Mouse (Mus musculus): ENCODE data around the gene Medag. TPM values are rescaled to one million over a fixed set of nuclear protein-coding genes. Genes with fewer than 3 reads are reported as not detected.

Medag gene
- polyA plus RNA-seq, 1 experiment, result 0.19 TPM

DNA sequence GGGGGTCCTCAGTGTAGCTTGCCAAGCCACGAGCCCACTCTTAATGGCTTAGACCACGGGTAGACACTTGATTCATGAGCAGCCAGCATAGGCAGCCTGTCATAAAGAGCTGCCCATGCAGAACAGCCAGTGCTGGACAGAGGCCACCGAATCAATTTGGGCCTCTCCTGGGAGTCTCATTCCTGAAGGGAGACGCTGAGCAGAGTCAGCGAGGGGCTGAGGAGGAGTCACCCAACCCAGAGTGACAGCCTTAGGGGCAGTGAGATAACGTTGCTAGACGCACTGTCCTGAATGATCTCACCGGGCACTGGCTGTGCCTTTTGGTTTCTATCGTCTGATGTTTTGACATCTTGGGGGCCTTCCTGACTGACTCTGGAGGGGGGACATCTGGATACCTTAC, 38.3 kb upstream of the Medag start:
- Histone ChIP-seq H3K4me1 (ENCODE audit: control insufficient read depth, insufficient read depth, low read length) (peaks cover 5% of the 10 kb centered on the region), H3K4me3 (ENCODE audit: insufficient read depth, low read length) (no peak overlapping the region), H3K27ac (ENCODE audit: insufficient read depth, low read depth, low read length) (no peak overlapping the region)
- TF ChIP-seq POLR2A (IDR thresholded peaks at IDR 0.05; ENCODE audit: borderline replicate concordance, low read depth, low read length) (no peak), CTCF (IDR thresholded peaks at IDR 0.05; ENCODE audit: low read depth, low read length) (no peak)

GRCm38 (mm10) chr5:149374026-149374425, 37.5 kb upstream of the Medag start:
- H3K27ac ChIP-seq (ENCODE audit: insufficient read depth, low read depth, low read length), result no peak overlapping the region
- peaks cover 5% of the 10 kb centered on the region for H3K4me1 ChIP-seq (ENCODE audit: control insufficient read depth, insufficient read depth, low read length)
- no peak for TF ChIP-seq CTCF (IDR thresholded peaks at IDR 0.05; ENCODE audit: low read depth, low read length)
- no peak for TF ChIP-seq POLR2A (IDR thresholded peaks at IDR 0.05; ENCODE audit: borderline replicate concordance, low read depth, low read length)

DNA sequence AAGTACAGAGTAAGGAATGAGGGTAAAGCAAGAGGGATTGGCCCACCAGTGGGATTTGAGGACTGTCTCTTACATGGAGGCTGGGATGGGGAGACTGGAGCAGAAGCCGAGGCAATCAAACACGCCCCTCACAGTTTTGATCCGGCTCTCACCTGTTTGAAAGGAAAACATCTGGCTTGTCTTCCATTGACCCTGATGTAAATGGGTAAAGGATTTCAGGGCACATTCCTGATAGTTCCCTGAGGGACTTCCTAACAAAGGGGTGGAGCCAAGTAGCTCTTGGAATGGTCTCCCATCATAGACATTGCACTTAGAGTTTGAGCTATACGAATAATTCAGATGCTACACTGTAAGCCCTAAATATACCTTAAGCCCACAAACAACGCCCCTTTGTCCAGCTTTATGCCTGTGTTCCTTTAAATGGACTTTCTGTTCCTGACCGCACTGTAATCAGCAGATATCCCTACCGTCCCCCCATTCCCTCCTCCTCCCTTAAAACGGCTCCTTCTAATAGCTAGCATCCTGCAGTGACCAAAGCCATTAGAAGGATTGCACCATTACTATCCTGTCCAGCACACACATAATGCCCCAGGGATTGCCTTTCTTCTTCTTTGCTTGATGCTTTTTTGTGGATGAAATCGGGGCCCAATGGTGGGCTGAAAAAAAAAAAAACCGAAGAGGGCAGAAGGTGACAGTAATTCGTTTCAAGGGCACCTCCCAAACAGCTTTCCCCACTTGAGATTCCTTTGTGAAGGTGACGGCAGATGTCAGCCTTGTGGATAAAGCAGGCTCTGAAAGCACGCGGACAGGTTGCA, 36.3 kb upstream of the Medag start:
- Histone ChIP-seq H3K27ac (ENCODE audit: insufficient read depth, low read depth, low read length) (no peak overlapping the region), H3K4me1 (ENCODE audit: control insufficient read depth, insufficient read depth, low read length) (peaks cover 5% of the 10 kb centered on the region), H3K4me3 (ENCODE audit: insufficient read depth, low read length) (no peak overlapping the region)
- TF ChIP-seq CTCF (IDR thresholded peaks at IDR 0.05; ENCODE audit: low read depth, low read length) (no peak), POLR2A (IDR thresholded peaks at IDR 0.05; ENCODE audit: borderline replicate concordance, low read depth, low read length) (no peak)

More at GRCm38 (mm10) chr5:149374026-149374425, 37.5 kb upstream of the Medag start:
- no peak overlapping the region for H3K4me3 ChIP-seq (ENCODE audit: insufficient read depth, low read length)

- TF ChIP-seq POLR2A (IDR thresholded peaks at IDR 0.05; ENCODE audit: borderline replicate concordance, low read depth, low read length) (no peak), CTCF (IDR thresholded peaks at IDR 0.05; ENCODE audit: low read depth, low read length) (peak; percentile 80)
- Histone ChIP-seq H3K4me1 (ENCODE audit: control insufficient read depth, insufficient read depth, low read length) (peaks cover 8% of the 10 kb centered on the region), H3K27ac (ENCODE audit: insufficient read depth, low read depth, low read length) (no peak overlapping the region), H3K4me3 (ENCODE audit: insufficient read depth, low read length) (no peak overlapping the region)
These were observed 35.7 kb upstream of the Medag start for GRCm38 (mm10) chr5:149375889-149376212.

- no peak overlapping the region for H3K27ac ChIP-seq (ENCODE audit: insufficient read depth, low read depth, low read length)
- peaks cover 9% of the 10 kb centered on the region for H3K4me1 ChIP-seq (ENCODE audit: control insufficient read depth, insufficient read depth, low read length)
- TF ChIP-seq CTCF (IDR thresholded peaks at IDR 0.05; ENCODE audit: low read depth, low read length) (no peak), POLR2A (IDR thresholded peaks at IDR 0.05; ENCODE audit: borderline replicate concordance, low read depth, low read length) (no peak)
- H3K4me3 ChIP-seq (ENCODE audit: insufficient read depth, low read length), result no peak overlapping the region
These were observed 35.2 kb upstream of the Medag start for GRCm38 (mm10) chr5:149376367-149376766.

- Histone ChIP-seq H3K4me3 (ENCODE audit: insufficient read depth, low read length) (no peak overlapping the region), H3K27ac (ENCODE audit: insufficient read depth, low read depth, low read length) (no peak overlapping the region), H3K4me1 (ENCODE audit: control insufficient read depth, insufficient read depth, low read length) (peaks cover 9% of the 10 kb centered on the region)
- TF ChIP-seq POLR2A (IDR thresholded peaks at IDR 0.05; ENCODE audit: borderline replicate concordance, low read depth, low read length) (no peak), CTCF (IDR thresholded peaks at IDR 0.05; ENCODE audit: low read depth, low read length) (no peak)
These were observed 34.3 kb upstream of the Medag start for GRCm38 (mm10) chr5:149377253-149377652.

GRCm38 (mm10) chr5:149378566-149378965, 33.0 kb upstream of the Medag start:
- Histone ChIP-seq H3K4me3 (ENCODE audit: insufficient read depth, low read length) (no peak overlapping the region), H3K4me1 (ENCODE audit: control insufficient read depth, insufficient read depth, low read length) (peaks cover 9% of the 10 kb centered on the region), H3K27ac (ENCODE audit: insufficient read depth, low read depth, low read length) (no peak overlapping the region)
- no peak for TF ChIP-seq POLR2A (IDR thresholded peaks at IDR 0.05; ENCODE audit: borderline replicate concordance, low read depth, low read length)
- TF ChIP-seq CTCF (IDR thresholded peaks at IDR 0.05; ENCODE audit: low read depth, low read length), result no peak

- peaks cover 4% of the 10 kb centered on the region for H3K4me1 ChIP-seq (ENCODE audit: control insufficient read depth, insufficient read depth, low read length)
- H3K4me3 ChIP-seq (ENCODE audit: insufficient read depth, low read length), result no peak overlapping the region
- H3K27ac ChIP-seq (ENCODE audit: insufficient read depth, low read depth, low read length), result no peak overlapping the region
- TF ChIP-seq CTCF (IDR thresholded peaks at IDR 0.05; ENCODE audit: low read depth, low read length), result no peak
- no peak for TF ChIP-seq POLR2A (IDR thresholded peaks at IDR 0.05; ENCODE audit: borderline replicate concordance, low read depth, low read length)
These were observed 32.3 kb upstream of the Medag start for GRCm38 (mm10) chr5:149379131-149379784.

DNA sequence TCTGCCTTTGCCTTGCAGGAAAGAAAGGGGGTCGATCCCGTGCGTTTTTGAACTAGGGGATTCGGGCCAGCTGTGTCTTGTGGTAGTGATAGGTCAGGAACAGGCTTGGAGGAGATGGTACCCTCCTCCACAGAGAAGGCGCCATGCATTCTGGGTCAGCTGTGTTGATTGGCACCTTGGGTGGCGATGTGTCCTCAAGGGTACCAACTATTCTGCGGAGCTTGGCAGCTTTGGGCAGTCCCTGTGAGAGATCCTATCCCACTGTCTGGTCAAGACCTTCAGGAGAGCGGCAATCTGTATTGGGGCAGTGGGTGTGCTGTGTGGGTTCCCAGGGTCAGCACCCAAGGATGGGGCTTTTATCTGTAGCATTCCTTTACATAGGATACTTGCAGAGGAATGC, 31.7 kb upstream of the Medag start:
- Histone ChIP-seq H3K27ac (ENCODE audit: insufficient read depth, low read depth, low read length) (no peak overlapping the region), H3K4me1 (ENCODE audit: control insufficient read depth, insufficient read depth, low read length) (peaks cover 4% of the 10 kb centered on the region; the same call in 1 of the 2 replicates)
- no peak for TF ChIP-seq CTCF (IDR thresholded peaks at IDR 0.05; ENCODE audit: low read depth, low read length)
- no peak for TF ChIP-seq POLR2A (IDR thresholded peaks at IDR 0.05; ENCODE audit: borderline replicate concordance, low read depth, low read length)

GRCm38 (mm10) chr5:149380388-149380916, 31.1 kb upstream of the Medag start:
- Histone ChIP-seq H3K4me3 (ENCODE audit: insufficient read depth, low read length) (no peak overlapping the region), H3K27ac (ENCODE audit: insufficient read depth, low read depth, low read length) (no peak overlapping the region), H3K4me1 (ENCODE audit: control insufficient read depth, insufficient read depth, low read length) (peaks cover 4% of the 10 kb centered on the region; the same call in 1 of the 2 replicates)
- TF ChIP-seq CTCF (IDR thresholded peaks at IDR 0.05; ENCODE audit: low read depth, low read length) (no peak), POLR2A (IDR thresholded peaks at IDR 0.05; ENCODE audit: borderline replicate concordance, low read depth, low read length) (no peak)

More for the DNA sequence above, 31.7 kb upstream of the Medag start:
- no peak overlapping the region for H3K4me3 ChIP-seq (ENCODE audit: insufficient read depth, low read length)

Measured in bone marrow macrophage, adult 2 months (primary cell).